Mouse (Mus musculus) liver, embryonic 14.5 days (tissue): ENCODE measurements around the gene Igf1r. TPM values are rescaled to one million over a fixed set of nuclear protein-coding genes. Genes with fewer than 3 reads are reported as not detected.

Experiments
- ATAC-seq: fragments of 200-750 bp; cut with Nextera tagmentation; 2 replicates; pipeline ENCODE4 v1.8.0; 2017; ENCODE audit warnings: moderate number of reproducible peaks, mild to moderate bottlenecking, moderate library complexity; ENCODE audit not compliant: insufficient read depth
- DNase-seq, 3 experiments: peaks; one replicate each; pipeline ENCODE4 v3.0.0-alpha.2; 2012 to 2013; ENCODE audit warnings: low read depth in 3 of 3, low spot score in 3 of 3
- H3K27ac ChIP-seq: fragments of 300-500 bp; sonication (generic); 2 replicates; pipeline ENCODE4 v1.5.1; 2014; ENCODE audit warnings: moderate library complexity, mild to moderate bottlenecking, control low read depth, inconsistent platforms
- H3K27me3 ChIP-seq: fragments of 300-500 bp; sonication (generic); 2 replicates; pipeline ENCODE4 v1.6.1; 2014; ENCODE audit warnings: mild to moderate bottlenecking, low read length, moderate library complexity; ENCODE audit not compliant: control insufficient read depth, insufficient read depth
- H3K36me3 ChIP-seq: fragments of 300-500 bp; sonication (generic); replicated peaks from 2 replicates; pipeline ENCODE4 v1.6.1; 2014; ENCODE audit warnings: low read depth; ENCODE audit not compliant: control insufficient read depth, insufficient read depth
- H3K4me1 ChIP-seq, 2 experiments: fragments of 200-500 bp in 1 of 2; fragments of 300-500 bp in 1 of 2; sonication (generic) in 1 of 2; replicated peaks; 2 replicates each; pipeline ENCODE4 v1.6.1; 2012 to 2014; ENCODE audit warnings: antibody characterized with exemption in 1 of 2, inconsistent platforms in 1 of 2, low read length in 1 of 2; ENCODE audit not compliant: control insufficient read depth in 2 of 2, insufficient read depth in 2 of 2
- H3K4me2 ChIP-seq: fragments of 300-500 bp; sonication (generic); 2 replicates; pipeline ENCODE4 v1.6.1; 2014; ENCODE audit warnings: low read depth, mild to moderate bottlenecking, control low read depth, moderate library complexity
- H3K4me3 ChIP-seq, 2 experiments: fragments of 200-500 bp in 1 of 2; fragments of 300-500 bp in 1 of 2; sonication (generic) in 1 of 2; 2 replicates each; pipeline ENCODE4 v1.5.1; 2012 to 2014; ENCODE audit warnings: low read depth in 2 of 2, low read length in 2 of 2, mild to moderate bottlenecking in 2 of 2, control low read depth in 1 of 2, inconsistent platforms in 1 of 2, moderate library complexity in 1 of 2; ENCODE audit not compliant: insufficient read depth in 1 of 2
- H3K9ac ChIP-seq: fragments of 300-500 bp; sonication (generic); replicated peaks from 2 replicates; pipeline ENCODE4 v1.6.1; 2014; ENCODE audit warnings: mild to moderate bottlenecking, control low read depth, moderate library complexity
- H3K9me3 ChIP-seq: fragments of 300-500 bp; sonication (generic); 2 replicates; pipeline ENCODE4 v1.6.1; 2016; ENCODE audit warnings: low read length, mixed read lengths; ENCODE audit not compliant: control insufficient read depth
- CTCF ChIP-seq: IDR thresholded peaks from 2 replicates; pipeline ENCODE4 v1.5.1; 2016; ENCODE audit warnings: antibody characterized with exemption, low read depth, control low read depth
- EP300 ChIP-seq: IDR thresholded peaks from 2 replicates; pipeline ENCODE4 v1.6.1; 2016; ENCODE audit warnings: antibody characterized with exemption, low read depth
- WGBS: fragments of 180-500 bp; shearing (Covaris S2); extraction: QIAGEN DNeasy Blood & Tissue Kit; methylation state at CpG from one replicate; pipeline ENCODE4 v1.1.7; 2014; ENCODE audit not compliant: insufficient replicate concordance; 5-methylcytosine and 5-hydroxymethylcytosine counted together
- polyA plus RNA-seq, 2 experiments: library from polyadenylated mRNA; depleted of rRNA in 1 of 2; stranded (reverse) in 1 of 2; unstranded in 1 of 2; fragments of >200 nt; fragmentation: Nextera tagmentation in 1 of 2; extraction: Ambion mirVana in 1 of 2; gene quantifications; 2 replicates each; pipeline versions ENCODE4 v1.2.1 to v1.2.3; 2012 to 2014

The Igf1r gene
- polyA plus RNA-seq, 2 experiments, result 2.3 to 2.5 TPM

- TF ChIP-seq CTCF, result no peak
- no peak for TF ChIP-seq EP300
- ATAC-seq (no peak), DNase-seq (no peak)
- Histone ChIP-seq H3K4me2 (no peak overlapping the region), H3K4me1 (peaks cover 0 to 17% of the 10 kb centered on the region in 2 experiments; a peak in 2 of 4 replicates), H3K27me3 (no peaks in the 10 kb centered on the region), H3K4me3 (no peak overlapping the region), H3K9ac (no peak overlapping the region), H3K36me3 (no peaks in the 10 kb centered on the region), H3K27ac (no peak overlapping the region), H3K9me3 (no peaks in the 10 kb centered on the region)
- 63% methylated on average over 4 of the region's 4 CpGs for WGBS
Measured at GRCm38 (mm10) chr7:68036527-68036926, 83.9 kb downstream of the Igf1r start.

DNA sequence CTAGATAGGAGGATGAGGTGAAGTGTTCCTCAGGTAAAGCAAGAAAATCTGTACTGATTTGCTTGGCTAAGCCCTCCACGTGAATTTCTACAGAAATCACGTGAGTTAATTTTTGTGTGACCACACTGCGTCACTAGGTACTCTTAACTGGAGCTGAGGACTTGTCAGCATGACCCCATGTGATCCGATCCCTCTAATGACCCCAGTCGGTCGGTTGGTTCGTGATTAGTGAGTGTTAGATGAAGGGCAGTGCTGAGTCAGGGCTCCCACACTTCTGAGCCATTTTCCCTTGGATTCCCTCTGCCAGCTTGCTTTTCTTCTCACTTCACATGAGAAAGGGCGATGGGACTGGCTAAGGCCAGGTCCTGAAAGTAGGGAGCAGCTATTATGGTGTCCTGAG, 86.2 kb downstream of the Igf1r start:
- Histone ChIP-seq H3K9me3 (no peaks in the 10 kb centered on the region), H3K9ac (no peak overlapping the region), H3K27ac (no peak overlapping the region), H3K4me3 (no peak overlapping the region), H3K4me1 (peaks cover 0 to 17% of the 10 kb centered on the region in 2 experiments; a peak in 2 of 4 replicates), H3K36me3 (no peaks in the 10 kb centered on the region), H3K27me3 (no peaks in the 10 kb centered on the region), H3K4me2 (no peak overlapping the region)
- ATAC-seq (no peak), DNase-seq (no peak)
- WGBS, result 71% methylated on average over 8 of the region's 8 CpGs
- no peak for TF ChIP-seq CTCF
- TF ChIP-seq EP300, result no peak

- no peaks in the 10 kb centered on the region for H3K27me3 ChIP-seq
- H3K4me1 ChIP-seq, result peaks cover 0 to 17% of the 10 kb centered on the region in 2 experiments; a peak in 2 of 4 replicates
- H3K9me3 ChIP-seq, result no peaks in the 10 kb centered on the region
- 29% methylated on average over 2 of the region's 2 CpGs for WGBS
- no peak overlapping the region for H3K27ac ChIP-seq
- H3K4me3 ChIP-seq, result no peak overlapping the region
- TF ChIP-seq EP300 (no peak), CTCF (no peak)
- ATAC-seq (peak; percentile 68), DNase-seq (peak in 1 of 3 experiments; percentile 31)
- H3K9ac ChIP-seq, result no peak overlapping the region
- no peak overlapping the region for H3K4me2 ChIP-seq
- H3K36me3 ChIP-seq, result no peaks in the 10 kb centered on the region
Measured at GRCm38 (mm10) chr7:68039550-68039949, 86.9 kb downstream of the Igf1r start.

DNA sequence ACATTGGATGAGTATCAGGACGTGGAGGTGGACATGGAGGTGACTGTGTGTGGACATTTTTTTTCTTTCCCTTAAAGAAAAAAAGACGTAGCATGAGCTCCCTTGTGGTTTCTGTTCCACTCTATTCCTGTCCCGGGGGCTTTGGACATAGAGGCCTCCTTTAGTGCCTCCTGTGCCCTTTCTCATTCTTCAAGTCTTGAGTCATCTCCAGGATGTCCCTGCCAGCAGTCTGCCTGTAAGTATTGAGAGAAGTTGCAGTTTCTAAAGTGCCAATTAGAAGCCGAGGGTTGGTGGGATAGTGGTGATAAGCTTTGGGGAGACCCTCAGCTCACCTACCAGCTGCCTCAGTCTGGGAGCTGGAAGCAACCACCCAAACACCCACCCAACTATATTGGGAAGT, 92.0 kb downstream of the Igf1r start:
- no peak overlapping the region for H3K4me2 ChIP-seq
- WGBS, result 41% methylated on average over 4 of the region's 4 CpGs
- ATAC-seq, result no peak
- TF ChIP-seq CTCF, result no peak
- no peak for TF ChIP-seq EP300
- H3K9me3 ChIP-seq, result no peaks in the 10 kb centered on the region
- H3K4me3 ChIP-seq, result no peak overlapping the region
- DNase-seq, result no peak
- H3K36me3 ChIP-seq, result no peaks in the 10 kb centered on the region
- no peak overlapping the region for H3K9ac ChIP-seq
- peaks cover 0 to 19% of the 10 kb centered on the region in 2 experiments; a peak in 2 of 4 replicates for H3K4me1 ChIP-seq
- H3K27me3 ChIP-seq, result no peaks in the 10 kb centered on the region
- H3K27ac ChIP-seq, result no peak overlapping the region

GRCm38 (mm10) chr7:68047152-68047551, 94.5 kb downstream of the Igf1r start:
- TF ChIP-seq EP300 (no peak), CTCF (no peak)
- WGBS, result 65% methylated on average over 4 of the region's 4 CpGs
- ATAC-seq, result no peak

More at GRCm38 (mm10) chr7:68047152-68047551, 94.5 kb downstream of the Igf1r start:
- no peaks in the 10 kb centered on the region for H3K9me3 ChIP-seq
- no peak overlapping the region for H3K4me2 ChIP-seq
- no peak for DNase-seq
- no peak overlapping the region for H3K9ac ChIP-seq
- H3K27me3 ChIP-seq, result no peaks in the 10 kb centered on the region
- H3K36me3 ChIP-seq, result no peaks in the 10 kb centered on the region
- H3K4me1 ChIP-seq, result peaks cover 0 to 10% of the 10 kb centered on the region in 2 experiments; a peak in 2 of 4 replicates
- H3K4me3 ChIP-seq, result no peak overlapping the region
- no peak overlapping the region for H3K27ac ChIP-seq
